Mouse (Mus musculus): ENCODE results near the gene Pnmal2.

Gene Pnmal2

DNA sequence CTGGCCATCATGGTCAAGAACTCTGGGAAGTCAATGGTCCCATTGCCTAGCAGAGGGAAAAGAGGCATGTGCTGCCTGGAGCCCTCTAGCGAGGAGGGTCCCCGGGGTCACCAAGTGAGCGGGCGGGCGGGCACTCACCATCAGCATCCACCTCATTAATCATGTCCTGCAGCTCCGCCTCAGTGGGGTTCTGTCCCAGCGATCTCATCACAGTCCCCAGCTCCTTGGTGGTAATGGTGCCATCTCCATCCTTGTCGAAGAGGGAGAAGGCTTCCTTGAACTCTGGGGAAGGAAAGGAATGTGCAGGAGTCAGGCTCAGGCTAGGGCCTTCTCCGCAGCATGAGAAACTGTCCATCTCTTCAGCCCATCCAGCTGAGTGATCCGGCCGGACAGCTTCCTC lies 27.0 kb upstream of the Pnmal2 start:
- DNase-seq (ENCODE audit: low spot score): no peak

DNA sequence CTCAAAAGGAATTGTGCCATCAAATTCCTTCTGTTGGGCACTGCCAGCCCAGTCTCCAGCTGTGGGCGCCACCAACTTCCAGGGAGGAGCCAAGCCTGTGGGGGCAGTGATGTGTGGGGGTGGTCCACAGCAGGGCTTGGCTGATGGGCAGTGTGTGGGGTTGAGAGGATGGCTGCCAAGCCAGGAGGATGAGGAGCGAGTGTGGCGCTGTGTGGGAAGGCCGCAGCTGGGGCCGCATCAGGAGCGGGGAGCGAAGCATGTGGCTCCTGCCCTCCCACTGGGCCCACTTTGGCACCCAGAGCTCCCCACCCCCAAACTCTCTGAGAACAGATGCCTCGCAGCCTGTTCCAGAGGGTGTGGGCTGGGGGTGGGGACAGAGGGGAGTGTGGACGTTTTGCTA lies 26.5 kb upstream of the Pnmal2 start:
- no peak for DNase-seq (ENCODE audit: low spot score)

DNA sequence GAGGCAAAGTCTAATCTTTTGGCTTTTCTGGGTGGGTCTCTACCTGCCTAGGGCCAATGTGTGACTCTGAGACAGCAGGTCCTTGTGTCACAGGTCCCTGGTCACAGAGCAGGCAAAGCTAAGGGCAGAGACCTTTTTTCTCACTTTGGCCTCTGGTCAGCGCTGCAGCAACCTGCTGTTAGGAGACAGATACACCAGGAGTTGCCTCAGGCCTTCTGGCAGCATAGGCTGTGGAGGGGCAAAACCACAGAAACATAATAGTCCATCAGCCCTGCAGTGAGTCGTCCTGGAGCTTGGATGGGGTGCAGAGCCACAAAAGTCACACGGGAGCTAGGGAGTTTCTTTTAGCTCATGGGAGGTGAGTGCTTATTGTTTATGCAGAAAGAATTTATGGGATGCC lies 25.8 kb upstream of the Pnmal2 start:
- no peak for DNase-seq (ENCODE audit: low spot score)

DNA sequence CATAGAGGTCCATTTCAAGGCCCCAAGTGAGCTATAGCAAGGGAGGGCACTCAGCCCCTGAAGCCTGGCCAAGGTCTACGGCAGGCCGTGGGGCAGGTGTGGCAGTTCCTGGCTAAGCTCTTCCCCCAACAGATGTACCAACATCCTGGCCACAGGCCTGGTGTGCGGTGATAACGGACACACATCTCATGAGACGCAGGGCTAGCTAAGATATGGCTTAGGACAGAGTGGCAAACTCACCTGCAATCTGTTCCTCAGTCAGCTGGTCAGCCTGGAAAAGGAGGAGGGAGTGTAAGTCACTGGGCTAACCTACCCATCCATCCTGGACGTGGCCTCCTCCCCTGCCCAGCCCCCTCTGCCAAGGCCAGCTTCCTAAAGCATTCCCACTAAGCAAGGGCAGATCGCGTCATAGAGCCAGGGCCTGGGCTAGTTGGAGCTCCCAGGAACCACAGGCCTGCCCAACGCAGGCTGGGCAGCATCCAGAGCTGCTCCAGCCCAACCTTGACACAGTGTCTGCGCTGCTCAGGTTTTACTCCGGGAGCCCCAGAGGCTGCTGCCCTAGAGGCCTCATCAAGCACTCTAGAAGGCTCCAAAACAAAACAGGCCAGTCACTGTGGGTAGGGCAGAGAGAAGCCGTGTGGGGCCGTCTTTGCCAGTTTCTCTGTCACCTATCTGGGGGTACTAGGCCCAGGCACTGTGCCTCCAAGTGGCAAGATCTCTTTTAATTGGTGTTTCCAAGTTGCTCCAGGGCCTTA lies 24.9 kb upstream of the Pnmal2 start:
- no peak for DNase-seq (ENCODE audit: low spot score)

DNA sequence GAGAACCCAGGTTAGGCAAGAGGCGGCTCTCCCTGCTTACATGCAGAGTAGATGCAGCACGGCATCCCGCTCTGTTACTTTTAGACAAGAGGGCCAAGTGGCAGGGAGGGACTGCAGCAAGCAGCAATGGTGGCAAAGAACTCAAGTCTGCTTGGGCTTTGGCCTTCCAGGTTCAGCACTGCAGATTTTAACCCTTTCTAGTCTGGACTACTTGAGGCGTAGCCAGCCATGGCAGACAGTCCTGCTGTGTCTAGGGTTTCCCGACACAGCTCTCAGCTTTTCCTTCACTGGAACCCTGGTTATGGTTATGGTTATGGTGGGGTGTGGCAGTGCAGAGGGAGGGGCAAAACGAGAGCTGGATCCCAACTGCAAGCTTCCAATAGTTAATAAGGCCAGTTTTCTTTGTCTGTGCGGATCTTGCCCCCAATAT lies 24.3 kb upstream of the Pnmal2 start:
- DNase-seq (ENCODE audit: low spot score): no peak

DNA sequence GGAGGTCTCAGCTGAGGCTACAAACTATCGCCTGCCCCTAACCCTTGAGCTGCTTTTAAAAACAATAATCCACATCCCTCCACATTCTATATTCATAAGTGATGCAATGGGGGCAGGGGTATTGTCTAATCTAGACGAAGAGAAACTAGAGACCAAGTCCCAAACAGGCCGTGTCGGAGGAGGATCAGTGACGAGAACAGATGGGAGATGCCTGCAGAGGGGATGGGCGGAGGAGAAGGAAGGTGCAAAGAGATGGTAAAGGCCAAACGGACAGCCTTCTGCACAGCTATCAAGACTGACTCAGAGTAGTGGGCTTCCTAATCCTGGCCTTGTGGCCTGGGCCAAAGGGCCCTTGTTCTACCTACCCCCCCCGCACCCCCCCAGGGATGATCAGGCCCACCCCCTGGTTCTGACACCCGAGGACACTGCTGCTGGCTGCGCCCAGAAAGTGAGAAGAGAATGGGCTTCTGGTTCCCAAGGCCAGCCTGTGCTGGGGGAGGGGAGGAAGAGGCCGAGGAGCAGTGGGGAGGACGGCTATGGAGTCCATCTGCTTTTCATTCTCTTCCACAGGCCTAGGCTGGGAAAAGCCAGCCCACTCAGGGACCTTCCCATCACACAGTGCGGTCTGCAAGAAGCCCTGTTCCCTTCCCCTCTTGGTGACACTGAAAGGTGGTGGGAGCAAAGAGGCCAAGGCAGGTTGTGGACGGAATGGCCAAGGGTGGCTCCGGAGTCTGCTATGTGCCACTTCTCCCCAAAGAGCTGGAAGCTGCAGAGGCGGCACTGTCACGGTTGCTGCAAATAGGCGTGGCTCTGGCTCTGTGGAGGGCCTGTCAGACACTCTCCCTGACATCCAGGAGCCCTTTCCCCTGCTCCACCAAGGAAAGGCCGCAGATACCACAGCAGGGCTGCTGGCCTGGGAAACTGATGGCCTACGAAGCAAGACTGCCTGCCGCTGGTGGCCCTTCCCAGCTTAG lies 23.4 kb upstream of the Pnmal2 start:
- DNase-seq (ENCODE audit: low spot score): no peak

DNA sequence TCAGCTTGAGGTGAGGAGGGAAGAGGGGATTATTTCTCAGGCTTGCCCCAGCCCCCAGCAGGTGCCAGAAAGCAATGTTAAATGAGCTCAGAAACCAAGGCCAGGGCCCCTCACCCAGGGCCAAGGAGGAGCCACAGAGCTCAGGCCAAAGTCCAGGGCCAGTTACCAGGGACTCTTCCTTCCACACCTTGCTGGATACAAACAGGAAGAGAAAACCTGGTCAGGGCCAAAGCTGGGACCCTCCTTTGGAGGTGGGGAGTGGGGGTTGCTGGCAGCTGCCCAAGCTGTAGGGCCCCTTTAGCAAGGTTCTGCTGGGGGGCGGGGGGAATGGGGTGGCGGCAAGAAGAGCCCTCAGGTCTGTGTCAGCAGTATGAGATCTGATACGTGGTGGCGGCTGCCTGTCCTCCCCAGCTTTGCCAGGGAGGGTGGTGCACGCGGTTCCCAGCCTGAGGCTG lies 22.6 kb upstream of the Pnmal2 start:
- DNase-seq (ENCODE audit: low spot score): no peak

DNA sequence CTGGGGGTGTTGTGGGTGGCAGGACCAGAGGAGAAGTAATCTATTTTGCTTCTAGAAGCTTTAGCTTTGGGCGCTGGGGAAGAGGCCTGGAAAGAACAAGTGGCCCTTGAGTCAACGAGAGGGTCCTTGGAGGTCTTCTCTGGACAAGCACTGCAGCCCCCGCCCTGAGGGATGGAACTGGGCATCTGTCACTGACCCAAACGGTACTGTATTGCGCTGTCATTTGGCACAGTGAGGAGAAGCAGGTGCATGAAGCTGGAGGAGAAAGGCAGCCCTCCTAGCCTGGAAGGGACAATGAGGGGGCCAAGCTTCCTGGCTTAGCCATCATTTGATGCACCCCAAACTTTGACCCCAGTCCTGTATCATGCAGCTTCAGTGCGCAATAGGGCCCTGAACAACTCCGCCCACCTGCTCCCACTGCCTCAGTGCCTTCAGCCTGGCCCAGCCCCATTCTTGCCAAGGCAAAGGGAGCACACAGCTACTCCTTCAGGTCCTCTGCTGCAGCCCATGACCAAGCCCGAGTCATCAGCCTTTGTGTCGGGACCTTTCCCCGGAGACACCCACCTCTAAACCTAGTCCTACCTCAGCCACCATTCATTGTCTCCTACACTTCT lies 22.0 kb upstream of the Pnmal2 start:
- DNase-seq (ENCODE audit: low spot score): no peak

DNA sequence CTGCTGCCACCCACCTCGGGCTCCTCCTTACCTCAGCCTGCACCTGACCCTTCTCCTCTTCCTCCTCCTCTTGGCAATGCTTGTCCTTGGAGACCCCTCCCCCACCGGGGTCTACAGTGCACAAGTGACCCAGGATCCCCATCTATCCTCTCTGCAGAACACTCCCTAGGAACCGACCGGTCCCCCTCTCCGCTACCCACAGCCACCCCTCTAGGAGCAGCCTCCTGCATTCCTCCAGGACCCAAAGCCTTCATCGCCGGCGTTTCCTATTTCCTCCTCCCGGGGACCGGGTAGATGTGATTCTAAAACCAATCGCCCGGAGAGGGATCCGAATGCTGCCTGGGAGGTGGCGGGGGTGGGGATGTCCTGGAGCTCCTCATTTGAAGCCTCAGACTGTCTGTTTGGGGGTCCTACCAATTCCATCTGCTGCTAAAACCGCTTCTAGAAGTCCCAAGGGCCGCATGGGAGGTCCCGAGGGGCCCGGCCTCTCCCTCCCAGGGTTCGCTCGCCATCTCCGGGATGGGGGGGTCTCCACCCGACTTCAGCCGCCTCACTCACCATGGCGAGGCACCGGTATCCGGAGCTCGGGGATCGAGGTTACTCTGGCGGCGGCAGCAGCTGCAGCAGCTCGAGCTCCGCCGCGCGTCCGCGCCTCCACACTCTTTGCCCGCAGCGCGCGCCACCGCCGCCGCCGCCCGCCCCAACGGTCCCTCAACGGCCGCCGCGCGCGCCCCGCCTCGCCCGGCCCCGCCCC lies 21.0 kb upstream of the Pnmal2 start:
- no peak for DNase-seq (ENCODE audit: low spot score)

DNA sequence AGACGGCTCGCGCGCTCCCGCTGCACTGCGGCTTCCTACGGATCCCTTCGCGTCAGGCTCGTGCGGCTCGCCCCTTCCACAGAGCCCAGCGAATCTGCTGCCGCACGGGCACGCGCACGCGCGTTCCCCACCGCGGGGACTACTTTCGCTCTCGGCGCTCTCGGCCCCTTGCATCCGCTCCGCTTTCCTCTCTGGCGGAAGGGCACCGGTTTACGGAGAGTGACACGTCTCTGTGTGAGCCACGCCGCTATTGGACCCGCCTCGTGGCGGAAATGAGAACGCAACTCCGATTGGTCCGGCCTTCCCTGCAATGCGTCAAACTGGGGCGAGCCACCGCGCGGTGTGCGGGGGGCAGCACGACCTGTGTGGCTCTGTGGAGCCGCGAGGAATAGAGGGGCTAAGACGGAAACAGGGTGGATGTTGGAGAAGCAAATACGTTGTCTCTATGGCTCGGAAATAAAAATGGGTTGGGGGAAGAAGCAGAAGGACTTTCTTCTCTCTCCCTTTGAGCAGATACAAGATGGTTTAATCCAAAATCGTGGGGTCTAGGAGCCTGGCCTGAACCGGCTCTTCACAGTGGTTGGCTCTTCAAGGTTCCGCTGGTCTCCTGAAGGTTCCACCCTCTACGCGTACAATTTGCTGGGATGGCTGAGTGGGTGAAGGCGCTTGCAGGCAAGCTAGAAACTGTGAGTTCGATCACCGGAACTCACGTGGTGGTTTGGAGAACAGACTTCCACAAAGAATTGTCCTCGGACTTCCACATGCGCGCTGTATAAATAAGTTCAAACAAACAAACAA lies 20.2 kb upstream of the Pnmal2 start, which contains the start of gene Calm3:
Calm3 (minus strand) TSS at position 78 of the 798 bp plus-strand sequence.
- peak; percentile 99 for DNase-seq (ENCODE audit: low spot score)

DNA sequence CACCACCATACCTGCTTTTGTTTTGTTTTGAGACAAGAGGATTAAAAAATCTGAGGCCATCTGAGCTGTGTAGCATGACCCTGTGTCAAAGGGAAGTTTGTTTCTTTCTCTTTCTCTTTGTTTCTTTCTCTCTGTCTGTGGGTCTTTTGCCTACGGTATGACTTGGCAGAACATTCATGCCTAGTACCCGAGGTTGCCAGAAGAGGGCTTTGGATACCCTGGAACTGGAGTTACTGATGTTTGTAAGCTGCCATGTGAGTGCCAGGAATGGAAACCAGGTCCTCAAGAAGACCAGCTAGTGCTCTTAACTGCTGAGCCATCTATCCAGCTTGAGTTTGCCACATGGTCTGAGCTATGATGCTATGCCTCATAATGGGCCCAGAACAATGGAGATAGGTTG lies 16.1 kb upstream of the Pnmal2 start:
- DNase-seq (ENCODE audit: low spot score): no peak

DNA sequence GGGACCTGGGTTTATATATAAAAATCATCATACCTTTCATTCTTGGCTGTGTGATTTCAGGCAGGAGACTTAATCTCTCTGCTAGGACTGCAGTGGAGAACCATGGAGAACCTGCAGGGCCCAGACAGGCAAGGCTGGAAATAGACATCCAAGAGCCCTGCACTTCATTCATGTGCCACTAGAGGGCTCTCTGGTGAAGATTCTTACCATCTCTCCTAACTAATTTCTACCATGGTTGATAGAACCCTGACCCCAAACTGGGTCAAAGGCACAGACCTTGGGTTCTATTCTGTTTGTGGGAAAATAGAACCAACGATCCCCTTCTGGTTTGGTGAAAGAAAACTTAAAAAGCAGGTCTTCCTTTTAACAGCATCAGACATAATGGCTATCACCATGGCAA lies 13.6 kb upstream of the Pnmal2 start:
- DNase-seq (ENCODE audit: low spot score): peak; percentile 68

DNA sequence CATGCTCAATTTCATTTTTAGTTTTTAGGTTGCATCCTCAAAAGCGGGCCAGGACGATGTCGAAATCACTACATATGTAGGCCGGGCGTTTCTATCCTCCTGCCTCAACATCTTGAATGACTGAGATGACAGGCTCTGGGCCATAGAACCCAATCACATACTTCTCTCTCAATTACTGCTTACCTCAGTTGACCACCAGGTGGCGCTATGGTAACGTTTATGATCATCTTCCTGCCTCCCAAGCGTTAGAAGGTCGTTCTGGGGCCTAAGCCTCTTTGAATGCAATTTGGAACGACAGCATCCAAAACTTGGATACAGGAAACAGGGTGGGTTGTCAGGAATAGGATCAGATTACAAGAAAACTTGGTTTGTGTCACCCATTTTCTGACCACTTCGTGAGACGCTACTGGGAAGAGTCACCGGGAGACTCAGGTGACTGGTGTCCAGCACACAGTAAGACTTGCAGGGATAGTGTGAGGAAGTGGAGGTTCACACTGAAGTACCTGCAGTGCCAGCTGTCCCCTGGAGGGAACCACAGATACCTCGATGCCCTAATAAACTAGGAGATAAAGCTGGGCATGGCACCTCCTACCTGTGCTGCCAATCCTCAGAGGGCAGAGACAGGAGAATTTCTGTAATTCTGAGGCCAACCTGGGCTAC lies 12.4 kb upstream of the Pnmal2 start:
- peak; percentile 78 for DNase-seq (ENCODE audit: low spot score)

DNA sequence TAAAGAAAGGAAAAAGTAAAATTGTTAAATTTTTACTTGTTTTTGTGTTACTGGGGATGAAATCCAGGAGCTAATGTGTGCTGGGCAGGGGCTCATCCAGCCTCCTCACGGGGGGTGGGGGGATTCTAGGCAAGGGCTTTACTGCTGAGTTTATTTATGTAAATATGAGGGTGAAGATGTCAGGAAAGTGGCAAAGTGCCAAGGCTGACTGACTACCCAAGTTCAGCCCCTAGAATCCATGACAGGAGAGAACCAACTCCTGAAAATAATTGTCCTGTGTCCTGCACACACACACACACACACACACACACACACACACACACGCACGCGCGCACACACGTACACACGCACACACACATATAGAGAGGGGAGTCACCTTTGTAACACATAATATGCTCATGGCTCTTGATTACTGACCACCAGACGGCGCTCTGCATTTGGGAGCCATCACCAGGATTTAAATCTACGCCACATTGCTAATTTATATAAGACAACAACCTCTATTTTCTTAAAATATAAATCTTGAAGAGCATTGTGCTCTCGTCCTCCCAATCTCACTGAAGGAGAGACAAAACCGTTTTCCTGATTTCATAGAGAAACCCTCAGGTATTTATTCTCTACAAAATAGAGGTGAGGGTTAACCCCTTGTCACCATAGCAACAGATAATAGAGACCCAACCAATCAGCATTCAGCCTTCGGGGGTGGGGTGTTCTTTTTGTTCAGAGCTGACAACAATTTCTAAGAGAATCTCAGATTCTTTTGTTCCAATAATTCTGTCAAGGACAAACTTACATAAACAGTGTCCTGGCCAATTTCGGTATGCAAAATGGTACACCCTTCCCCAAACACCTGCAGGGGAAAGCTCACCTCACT lies 11.5 kb upstream of the Pnmal2 start:
- no peak for DNase-seq (ENCODE audit: low spot score)

DNA sequence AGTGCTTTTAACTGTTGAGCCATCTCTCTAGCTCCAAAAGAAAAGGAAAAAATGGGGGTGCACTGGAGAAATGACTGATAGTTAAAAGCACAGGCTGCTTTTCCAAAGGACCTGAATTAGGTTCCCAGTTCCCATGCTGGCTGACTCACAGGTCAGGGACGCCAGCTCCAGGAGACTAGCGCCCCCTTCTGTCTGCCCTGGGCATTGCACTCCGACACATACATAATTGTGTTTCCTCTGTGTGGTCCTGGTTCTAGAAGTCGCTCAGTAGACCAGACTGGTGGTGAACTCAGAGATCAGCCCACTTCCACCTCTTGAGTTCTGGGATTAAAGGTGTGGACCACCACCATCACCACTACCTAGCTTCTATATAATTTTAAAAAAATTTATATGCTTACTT lies 7.2 kb upstream of the Pnmal2 start:
- no peak for DNase-seq (ENCODE audit: low spot score)

DNA sequence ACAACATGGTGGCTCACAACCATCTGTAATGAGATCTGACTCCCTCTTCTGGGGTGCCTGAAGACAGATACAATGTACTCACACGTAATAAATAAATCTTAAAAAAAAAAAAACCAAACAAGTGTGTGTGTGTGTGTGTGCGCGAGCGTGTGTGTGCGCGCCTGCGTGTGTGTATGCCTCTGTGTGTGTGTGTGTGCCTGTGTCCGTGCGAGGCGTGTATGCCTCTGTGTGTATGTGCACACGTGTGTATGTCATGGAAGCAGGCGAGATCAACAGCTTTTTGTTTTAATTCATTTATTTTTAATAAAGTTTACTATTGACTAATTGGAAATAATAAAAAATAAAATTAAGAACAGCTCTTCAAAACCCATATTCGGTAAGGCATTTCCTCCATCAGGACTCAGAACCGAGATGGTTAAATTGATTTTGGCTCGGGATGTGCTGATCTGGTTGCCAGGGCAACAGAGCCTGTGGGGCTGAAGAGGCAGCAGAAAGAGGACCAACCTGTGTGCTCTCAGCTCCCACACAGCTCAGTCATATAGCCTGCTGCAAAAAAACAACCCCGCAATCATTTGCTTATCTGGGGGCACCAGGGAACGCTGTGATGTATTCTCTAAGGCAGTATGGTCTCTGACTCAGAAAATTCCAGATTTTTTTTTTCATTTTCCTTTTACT lies 6.2 kb upstream of the Pnmal2 start:
- DNase-seq (ENCODE audit: low spot score): no peak

DNA sequence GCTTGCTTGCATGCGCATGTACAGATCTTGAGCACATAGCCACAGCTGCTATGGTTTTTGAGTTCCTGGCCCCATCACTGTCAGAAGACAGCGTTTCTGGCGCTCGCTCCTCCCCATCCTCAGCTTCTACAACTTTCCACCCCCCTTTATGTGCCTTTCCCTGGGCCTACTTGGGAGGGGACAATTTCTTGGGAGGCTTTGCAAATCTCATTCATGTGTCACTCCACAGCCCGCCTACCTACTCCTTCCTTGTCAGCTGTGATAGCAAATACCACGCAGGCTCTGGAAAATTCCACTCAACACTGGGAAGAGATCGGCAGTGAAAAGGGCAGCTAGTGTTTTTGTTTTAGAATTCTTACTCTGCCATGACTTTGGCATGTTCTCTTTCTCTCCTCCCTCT lies 4.2 kb upstream of the Pnmal2 start:
- DNase-seq (ENCODE audit: low spot score): peak; percentile 55

DNA sequence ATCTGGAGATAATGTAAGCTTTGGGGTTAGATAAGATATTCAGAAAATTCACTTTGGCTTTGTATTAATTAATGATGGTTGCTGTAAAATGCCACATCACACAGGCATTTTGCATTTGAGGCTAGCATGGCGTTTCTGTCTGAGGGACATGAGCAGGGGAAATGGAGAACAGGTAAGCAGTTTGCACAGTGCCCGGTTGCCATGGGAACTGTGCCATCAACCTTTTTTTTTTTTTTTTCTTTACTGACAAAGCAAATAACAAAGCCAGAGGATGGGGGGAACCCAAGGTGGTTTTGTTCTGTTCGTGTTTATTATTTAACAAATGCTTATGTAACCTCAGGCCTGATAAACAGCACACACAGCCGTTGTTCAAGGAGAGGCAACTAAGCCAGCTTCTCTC lies 1.6 kb upstream of the Pnmal2 start:
- no peak for DNase-seq (ENCODE audit: low spot score)

DNA sequence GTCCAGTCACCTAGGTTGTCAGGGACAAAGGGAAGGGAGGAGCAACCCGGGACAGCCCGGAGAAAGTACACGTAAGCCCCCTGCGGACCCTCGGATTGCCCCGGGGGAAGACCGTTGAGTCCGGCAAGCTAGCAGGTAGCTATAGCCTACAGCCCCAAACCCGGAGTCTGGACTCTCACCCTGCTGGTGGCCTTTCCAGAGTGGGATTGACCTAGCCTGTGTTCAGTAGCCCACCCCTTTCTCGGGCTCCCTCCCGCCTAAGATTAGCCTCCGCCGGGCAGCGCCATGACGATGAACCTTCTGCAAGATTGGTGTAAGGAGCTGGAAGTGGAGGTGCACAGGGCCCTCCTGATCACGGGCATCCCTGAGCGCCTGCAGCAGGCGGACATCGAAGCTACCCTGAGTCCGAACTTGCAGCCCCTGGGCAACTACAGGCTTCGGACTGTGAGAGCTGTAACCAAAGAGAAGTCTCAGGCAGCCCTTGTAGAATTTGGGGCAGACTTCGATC lies 380 bp downstream of the Pnmal2 start:
- DNase-seq (ENCODE audit: low spot score): no peak

Data from lung, postnatal 25 days (tissue).